Mouse (Mus musculus): ENCODE results near the gene Astl. TPM values are rescaled to one million over a fixed set of nuclear protein-coding genes. Genes with fewer than 3 reads are reported as not detected.
A peak's percentile ranks its signal among the peaks of the same experiment; 100 is the strongest.

The Astl gene
- polyA plus RNA-seq, 1 experiment from 2014 or later, result not detected

DNA sequence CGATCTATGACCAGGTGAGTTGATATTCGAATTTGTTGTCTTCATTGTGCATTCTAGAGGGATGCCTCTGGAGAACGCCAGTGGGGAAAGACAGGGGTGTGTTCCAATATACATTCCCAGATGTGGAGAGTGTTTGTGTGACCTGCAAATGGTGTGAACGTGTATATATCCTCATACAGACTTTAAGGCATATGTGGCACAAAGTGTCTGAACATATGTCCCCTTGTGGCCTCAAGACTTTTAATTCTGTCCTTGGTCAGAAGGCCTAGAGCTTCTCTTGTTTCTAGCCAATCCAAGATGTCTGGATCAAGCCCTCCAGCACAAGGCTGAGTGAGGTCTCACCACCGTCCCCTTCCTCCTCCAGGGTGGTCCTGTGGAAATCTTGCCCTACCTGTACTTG is 1.6 kb upstream of the Astl start:
- TF ChIP-seq EP300 (IDR thresholded peaks at IDR 0.05; ENCODE audit: low read depth) (no peak), CTCF (IDR thresholded peaks at IDR 0.05; ENCODE audit: low read depth) (no peak)

DNA sequence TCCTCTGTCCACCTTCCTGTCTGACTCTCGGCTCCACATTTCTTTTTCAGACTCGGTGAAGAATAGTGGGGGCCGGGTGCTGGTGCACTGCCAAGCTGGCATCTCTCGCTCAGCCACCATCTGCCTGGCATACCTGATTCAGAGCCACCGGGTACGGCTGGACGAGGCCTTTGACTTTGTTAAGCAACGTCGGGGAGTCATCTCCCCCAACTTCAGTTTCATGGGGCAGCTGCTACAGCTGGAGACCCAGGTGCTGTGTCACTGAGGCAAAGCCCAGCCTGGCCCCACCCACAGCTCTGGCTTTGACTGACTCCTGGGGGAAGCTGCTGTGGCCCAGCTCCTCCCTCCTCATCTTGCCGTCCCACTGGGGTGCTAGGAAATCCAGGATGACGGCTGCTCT is 908 bp upstream of the Astl start:
- Histone ChIP-seq H3K4me2 (ENCODE audit: low read depth, low read length) (peak overlapping the region; percentile 89), H3K36me3 (replicated peaks; ENCODE audit: insufficient read depth, low read length) (no peaks in the 10 kb centered on the region; the same call in 1 of the 2 replicates), H3K9me3 (ENCODE audit: low read length) (no peaks in the 10 kb centered on the region), H3K27me3 (ENCODE audit: insufficient read depth, low read length) (peaks cover 12% of the 10 kb centered on the region), H3K27ac (ENCODE audit: low read depth) (peak overlapping the region; percentile 57; the same call in 1 of the 2 replicates), H3K9ac (replicated peaks) (peak overlapping the region; percentile 44; the same call in 1 of the 2 replicates), H3K4me1 (ENCODE audit: insufficient read depth) (peaks cover 20% of the 10 kb centered on the region), H3K4me3 (ENCODE audit: low read depth, low read length) (peak overlapping the region; percentile 61)
- 25% methylated on average over 11 of the region's 11 CpGs for WGBS (ENCODE audit: insufficient replicate concordance)
- DNase-seq (peak; percentile 53), ATAC-seq (no peak)
- no peak for TF ChIP-seq CTCF (IDR thresholded peaks at IDR 0.05; ENCODE audit: low read depth)
- TF ChIP-seq EP300 (IDR thresholded peaks at IDR 0.05; ENCODE audit: low read depth), result no peak

More for the DNA sequence above, 1.6 kb upstream of the Astl start:
- Histone ChIP-seq H3K27me3 (ENCODE audit: insufficient read depth, low read length) (peaks cover 12% of the 10 kb centered on the region), H3K9me3 (ENCODE audit: low read length) (no peaks in the 10 kb centered on the region), H3K9ac (replicated peaks) (peak overlapping the region; percentile 63), H3K4me1 (ENCODE audit: insufficient read depth) (peaks cover 20% of the 10 kb centered on the region), H3K4me3 (ENCODE audit: low read depth, low read length) (peak overlapping the region; percentile 61), H3K4me2 (ENCODE audit: low read depth, low read length) (peak overlapping the region; percentile 89), H3K27ac (ENCODE audit: low read depth) (peak overlapping the region; percentile 57; the same call in 1 of the 2 replicates), H3K36me3 (replicated peaks; ENCODE audit: insufficient read depth, low read length) (no peaks in the 10 kb centered on the region; the same call in 1 of the 2 replicates)
- 20% methylated on average over 5 of the region's 5 CpGs for WGBS (ENCODE audit: insufficient replicate concordance)
- DNase-seq (no peak), ATAC-seq (no peak)

DNA sequence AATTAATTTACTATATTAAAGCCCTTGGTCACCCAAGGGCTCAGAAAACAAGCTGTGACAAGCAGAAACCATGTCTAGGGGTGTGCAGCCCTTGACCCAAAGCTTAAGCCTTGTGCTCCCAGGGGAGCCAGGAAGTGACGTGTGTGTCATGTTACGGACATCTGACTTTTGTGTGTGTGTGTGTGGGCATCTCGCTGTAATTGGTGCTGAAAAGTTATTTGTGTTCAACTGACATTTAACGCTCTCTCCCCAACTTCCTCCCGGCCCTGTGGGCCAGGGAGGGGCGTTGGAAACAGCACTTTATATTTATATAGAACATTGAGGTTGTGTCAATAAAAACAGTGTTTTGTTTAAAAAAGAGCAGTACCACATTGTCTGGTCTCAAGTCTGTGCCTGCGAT is 427 bp upstream of the Astl start:
- peaks cover 20% of the 10 kb centered on the region for H3K4me1 ChIP-seq (ENCODE audit: insufficient read depth)
- no peaks in the 10 kb centered on the region; the same call in 1 of the 2 replicates for H3K36me3 ChIP-seq (replicated peaks; ENCODE audit: insufficient read depth, low read length)
- 0 out of 2 replicates have a peak overlapping the region, but pooled peaks have one; percentile 29 for H3K27ac ChIP-seq (ENCODE audit: low read depth)
- H3K4me3 ChIP-seq (ENCODE audit: low read depth, low read length), result peak overlapping the region; percentile 61; the same call in 1 of the 2 replicates
- H3K9me3 ChIP-seq (ENCODE audit: low read length), result no peaks in the 10 kb centered on the region
- ATAC-seq (no peak), DNase-seq (no peak)
- peaks cover 12% of the 10 kb centered on the region for H3K27me3 ChIP-seq (ENCODE audit: insufficient read depth, low read length)
- TF ChIP-seq CTCF (IDR thresholded peaks at IDR 0.05; ENCODE audit: low read depth) (no peak), EP300 (IDR thresholded peaks at IDR 0.05; ENCODE audit: low read depth) (no peak)
- peak overlapping the region; percentile 89 for H3K4me2 ChIP-seq (ENCODE audit: low read depth, low read length)
- WGBS (ENCODE audit: insufficient replicate concordance), result 36% methylated on average over 7 of the region's 7 CpGs
- H3K9ac ChIP-seq (replicated peaks), result no peak overlapping the region

GRCm38 (mm10) chr2:127338833-127339232 is 394 bp downstream of the Astl start:
- 52% methylated on average over 4 of the region's 4 CpGs for WGBS (ENCODE audit: insufficient replicate concordance)
- peaks cover 12% of the 10 kb centered on the region for H3K27me3 ChIP-seq (ENCODE audit: insufficient read depth, low read length)

GRCm38 (mm10) chr2:127339262-127339661 is 823 bp downstream of the Astl start:
- TF ChIP-seq EP300 (IDR thresholded peaks at IDR 0.05; ENCODE audit: low read depth) (no peak), CTCF (IDR thresholded peaks at IDR 0.05; ENCODE audit: low read depth) (no peak)
- ATAC-seq, result no peak
- 63% methylated on average over 6 of the region's 6 CpGs for WGBS (ENCODE audit: insufficient replicate concordance)
- H3K4me1 ChIP-seq (ENCODE audit: insufficient read depth), result peaks cover 12% of the 10 kb centered on the region
- no peak overlapping the region for H3K9ac ChIP-seq (replicated peaks)
- no peaks in the 10 kb centered on the region; the same call in 1 of the 2 replicates for H3K36me3 ChIP-seq (replicated peaks; ENCODE audit: insufficient read depth, low read length)
- no peak overlapping the region for H3K4me2 ChIP-seq (ENCODE audit: low read depth, low read length)
- DNase-seq, result no peak
- peaks cover 12% of the 10 kb centered on the region for H3K27me3 ChIP-seq (ENCODE audit: insufficient read depth, low read length)
- no peak overlapping the region for H3K4me3 ChIP-seq (ENCODE audit: low read depth, low read length)
- H3K9me3 ChIP-seq (ENCODE audit: low read length), result no peaks in the 10 kb centered on the region
- no peak overlapping the region for H3K27ac ChIP-seq (ENCODE audit: low read depth)

More at GRCm38 (mm10) chr2:127338833-127339232, 394 bp downstream of the Astl start:
- DNase-seq, result no peak
- no peak for ATAC-seq
- H3K4me3 ChIP-seq (ENCODE audit: low read depth, low read length), result no peak overlapping the region
- no peaks in the 10 kb centered on the region for H3K9me3 ChIP-seq (ENCODE audit: low read length)
- H3K36me3 ChIP-seq (replicated peaks; ENCODE audit: insufficient read depth, low read length), result no peaks in the 10 kb centered on the region; the same call in 1 of the 2 replicates
- 0 out of 2 replicates have a peak overlapping the region, but pooled peaks have one; percentile 89 for H3K4me2 ChIP-seq (ENCODE audit: low read depth, low read length)
- H3K9ac ChIP-seq (replicated peaks), result no peak overlapping the region
- TF ChIP-seq EP300 (IDR thresholded peaks at IDR 0.05; ENCODE audit: low read depth) (no peak), CTCF (IDR thresholded peaks at IDR 0.05; ENCODE audit: low read depth) (no peak)
- H3K27ac ChIP-seq (ENCODE audit: low read depth), result no peak overlapping the region
- H3K4me1 ChIP-seq (ENCODE audit: insufficient read depth), result peaks cover 14% of the 10 kb centered on the region

GRCm38 (mm10) chr2:127341159-127341558 is 2.7 kb downstream of the Astl start:
- 5% methylated on average over 3 of the region's 3 CpGs for WGBS (ENCODE audit: insufficient replicate concordance)
- no peak overlapping the region for H3K9ac ChIP-seq (replicated peaks)
- H3K36me3 ChIP-seq (replicated peaks; ENCODE audit: insufficient read depth, low read length), result no peaks in the 10 kb centered on the region; the same call in 1 of the 2 replicates
- H3K27me3 ChIP-seq (ENCODE audit: insufficient read depth, low read length), result peaks cover 5% of the 10 kb centered on the region
- H3K4me1 ChIP-seq (ENCODE audit: insufficient read depth), result peaks cover 4% of the 10 kb centered on the region; the same call in 1 of the 2 replicates
- TF ChIP-seq CTCF (IDR thresholded peaks at IDR 0.05; ENCODE audit: low read depth) (peak; percentile 94), EP300 (IDR thresholded peaks at IDR 0.05; ENCODE audit: low read depth) (no peak)
- peak; percentile 73 for DNase-seq
- H3K4me2 ChIP-seq (ENCODE audit: low read depth, low read length), result no peak overlapping the region
- no peaks in the 10 kb centered on the region for H3K9me3 ChIP-seq (ENCODE audit: low read length)
- 0 out of 2 replicates have a peak, but pooled peaks have one; percentile 24 for ATAC-seq
- H3K4me3 ChIP-seq (ENCODE audit: low read depth, low read length), result no peak overlapping the region
- no peak overlapping the region for H3K27ac ChIP-seq (ENCODE audit: low read depth)
